Mouse (Mus musculus) layer of hippocampus, adult 2 months (tissue): ENCODE measurements around the gene Col25a1. TPM values are rescaled to one million over a fixed set of nuclear protein-coding genes. Genes with fewer than 3 reads are reported as not detected.

Experiments
- DNase-seq, 2 experiments: peaks; one replicate each; pipeline ENCODE4 v3.0.0; 2022; ENCODE audit warnings: low spot score in 2 of 2
- H3K27ac ChIP-seq: fragments of 200-600 bp; 2 replicates; pipeline ENCODE4 v1.8.1; 2022
- H3K4me3 ChIP-seq: fragments of 200-600 bp; 2 replicates; pipeline ENCODE4 v1.8.1; 2022; ENCODE audit warnings: mild to moderate bottlenecking
- CTCF ChIP-seq: fragments of 200-600 bp; conservative IDR thresholded peaks from 2 replicates; pipeline ENCODE4 v1.8.1; 2022; ENCODE audit warnings: antibody characterized with exemption, mild to moderate bottlenecking, moderate library complexity
- total RNA-seq, 2 experiments: library from RNA; stranded (reverse); gene quantifications; 2 replicates each; pipeline ENCODE4 v1.2.3; 2021

Col25a1 gene
- total RNA-seq, 2 experiments from 2014 or later = 75.1 to 77.8 TPM

GRCm38 (mm10) chr3:130129635-130130206, 1.6 kb upstream of the Col25a1 start:
- peak; percentile 64 for TF ChIP-seq CTCF
- no peak overlapping the region for H3K4me3 ChIP-seq
- no peak for DNase-seq
- H3K27ac ChIP-seq = no peak overlapping the region

- Histone ChIP-seq H3K4me3 (no peak overlapping the region), H3K27ac (no peak overlapping the region)
- DNase-seq = no peak
- no peak for TF ChIP-seq CTCF
Observed at GRCm38 (mm10) chr3:130137204-130137603, 5.9 kb downstream of the Col25a1 start.

GRCm38 (mm10) chr3:130137640-130138039, 6.3 kb downstream of the Col25a1 start:
- no peak for TF ChIP-seq CTCF
- Histone ChIP-seq H3K27ac (no peak overlapping the region), H3K4me3 (no peak overlapping the region)
- DNase-seq = no peak

GRCm38 (mm10) chr3:130145874-130146273, 14.6 kb downstream of the Col25a1 start:
- Histone ChIP-seq H3K27ac (no peak overlapping the region), H3K4me3 (no peak overlapping the region)
- TF ChIP-seq CTCF = no peak
- DNase-seq = no peak

- no peak for DNase-seq
- no peak for TF ChIP-seq CTCF
- no peak overlapping the region for H3K4me3 ChIP-seq
- H3K27ac ChIP-seq = no peak overlapping the region
Observed at GRCm38 (mm10) chr3:130147827-130148226, 16.5 kb downstream of the Col25a1 start.

- DNase-seq = no peak
- Histone ChIP-seq H3K27ac (no peak overlapping the region), H3K4me3 (no peak overlapping the region)
- no peak for TF ChIP-seq CTCF
Observed at GRCm38 (mm10) chr3:130149180-130149579, 17.9 kb downstream of the Col25a1 start.

- DNase-seq = no peak
- Histone ChIP-seq H3K27ac (no peak overlapping the region), H3K4me3 (no peak overlapping the region)
- no peak for TF ChIP-seq CTCF
Observed at GRCm38 (mm10) chr3:130153117-130153516, 21.8 kb downstream of the Col25a1 start.

- TF ChIP-seq CTCF = no peak
- Histone ChIP-seq H3K27ac (no peak overlapping the region), H3K4me3 (no peak overlapping the region)
- no peak for DNase-seq
Observed at GRCm38 (mm10) chr3:130157551-130157950, 26.2 kb downstream of the Col25a1 start.

- DNase-seq = no peak
- TF ChIP-seq CTCF = no peak
- Histone ChIP-seq H3K27ac (no peak overlapping the region), H3K4me3 (no peak overlapping the region)
Observed at GRCm38 (mm10) chr3:130159906-130160305, 28.6 kb downstream of the Col25a1 start.

- no peak for DNase-seq
- no peak overlapping the region for H3K4me3 ChIP-seq
- no peak for TF ChIP-seq CTCF
- H3K27ac ChIP-seq = no peak overlapping the region
Observed at GRCm38 (mm10) chr3:130160902-130161301, 29.6 kb downstream of the Col25a1 start.

GRCm38 (mm10) chr3:130161323-130161917, 30.1 kb downstream of the Col25a1 start:
- H3K27ac ChIP-seq = no peak overlapping the region
- DNase-seq = no peak
- no peak for TF ChIP-seq CTCF
- H3K4me3 ChIP-seq = no peak overlapping the region

- no peak overlapping the region for H3K27ac ChIP-seq
- no peak overlapping the region for H3K4me3 ChIP-seq
- peak in 1 of 2 experiments; percentile 11 for DNase-seq
- TF ChIP-seq CTCF = no peak
Observed at GRCm38 (mm10) chr3:130166875-130167274, 35.6 kb downstream of the Col25a1 start.

GRCm38 (mm10) chr3:130172764-130173163, 41.5 kb downstream of the Col25a1 start:
- TF ChIP-seq CTCF = no peak
- no peak for DNase-seq
- Histone ChIP-seq H3K27ac (no peak overlapping the region), H3K4me3 (no peak overlapping the region)
